Mouse (Mus musculus) brain, embryonic 14.5 days (tissue): ENCODE results near the gene 1110002E22Rik.

ENCODE experiments used
- CTCF ChIP-seq: fragments of 200-500 bp; IDR thresholded peaks from 2 replicates; pipeline ENCODE4 v1.5.1; 2012; ENCODE audit warnings: inconsistent platforms, mild to moderate bottlenecking, moderate library complexity, borderline replicate concordance; ENCODE audit not compliant: insufficient read depth, insufficient read length; ENCODE audit errors: extremely low read depth
- POLR2A ChIP-seq: fragments of 200-500 bp; IDR thresholded peaks from 2 replicates; pipeline ENCODE4 v1.6.1; 2012; ENCODE audit warnings: mild to moderate bottlenecking, inconsistent platforms, borderline replicate concordance; ENCODE audit not compliant: poor library complexity, insufficient read depth, insufficient read length, severe bottlenecking; ENCODE audit errors: extremely low read depth

DNA sequence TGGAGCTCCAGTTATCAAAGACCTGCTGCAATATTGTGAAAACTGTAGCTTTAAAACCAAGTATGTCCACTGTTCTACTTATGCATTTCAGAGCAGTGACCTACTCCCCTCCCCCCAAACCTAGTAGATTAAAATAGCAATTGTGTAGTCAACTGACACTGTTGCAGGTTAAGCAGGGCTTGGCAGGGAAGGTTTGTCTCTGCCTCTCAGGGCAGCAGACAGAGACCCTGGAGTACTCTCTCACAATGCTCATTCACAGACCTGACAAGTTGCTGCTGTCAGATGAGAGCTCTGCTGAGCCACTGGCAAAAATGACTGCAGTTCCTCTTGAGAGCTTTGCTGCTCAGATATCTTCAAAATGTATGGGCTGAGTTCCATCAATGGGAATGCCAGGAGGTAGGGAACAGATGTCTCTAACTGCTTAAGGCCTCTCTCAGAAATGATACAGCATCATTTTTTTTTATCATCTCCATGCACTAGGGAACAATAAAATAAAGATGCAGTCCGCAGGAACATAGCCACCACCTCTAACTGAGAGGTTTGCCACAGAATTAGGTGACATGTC is 18.3 kb downstream of the 1110002E22Rik start:
- TF ChIP-seq POLR2A (no peak), CTCF (no peak)
